ENCODE assay signal across 8 mouse cellular contexts in genomic region chr1:120264861-120265686, GRCm38 (mm10). TPM values are rescaled to one million over a fixed set of nuclear protein-coding genes. Genes with fewer than 3 reads are reported as not detected.
A peak's percentile ranks its signal among the peaks of the same experiment; 100 is the strongest.
DNase-seq lines count a peak whose midpoint lies in the region; ATAC-seq and TF ChIP-seq lines count a peak whose summit lies in the region.

No protein-coding gene starts in this region.

- peaks cover 3% of the 10 kb centered on the region; the same call in 1 of the 2 replicates for H3K4me1 ChIP-seq in bone marrow, adult 2 months (ENCODE audit: control insufficient read depth, insufficient read depth, low read length)
- peaks cover 21% of the 10 kb centered on the region for H3K4me1 ChIP-seq in embryonic facial prominence, embryonic 15.5 days
- no peaks in the 10 kb centered on the region for H3K4me1 ChIP-seq in kidney, embryonic 14.5 days (ENCODE audit: control insufficient read depth, insufficient read depth, low read length)
- peaks cover 16% of the 10 kb centered on the region; the same call in 1 of the 2 replicates for H3K4me1 ChIP-seq in limb, embryonic 14.5 days (ENCODE audit: control insufficient read depth, insufficient read depth, low read length)
- peaks cover 9% of the 10 kb centered on the region; the same call in 1 of the 2 replicates for H3K4me1 ChIP-seq in midbrain, embryonic 16.5 days (ENCODE audit: control insufficient read depth, insufficient read depth, low read length)

- H3K4me2 ChIP-seq in embryonic facial prominence, embryonic 15.5 days (replicated peaks), result peak overlapping the region; percentile 98
- H3K4me2 ChIP-seq in kidney, embryonic 14.5 days (replicated peaks; ENCODE audit: low read depth, low read length), result peak overlapping the region; percentile 98
- peak overlapping the region; percentile 82 for H3K4me2 ChIP-seq in limb, embryonic 14.5 days (replicated peaks; ENCODE audit: low read depth, low read length, severe bottlenecking)
- peak overlapping the region; percentile 99 for H3K4me2 ChIP-seq in midbrain, embryonic 16.5 days (ENCODE audit: low read length)

- peak; percentile 98 for DNase-seq in 416B (ENCODE audit: low read depth)
- peak; percentile 91 to 93 for DNase-seq in heart, adult 9 months (ENCODE audit: low spot score in 2 of 2)
- DNase-seq in limb, embryonic 14.5 days (ENCODE audit: low spot score), result peak; percentile 73
- DNase-seq in spleen, postnatal 10 days (ENCODE audit: low spot score in 2 of 2), result peak; percentile 87 to 93

- H3K27ac ChIP-seq in bone marrow, adult 2 months (ENCODE audit: control insufficient read depth, insufficient read depth, low read depth, low read length, poor library complexity), result peak overlapping the region; percentile 57
- no peak overlapping the region for H3K27ac ChIP-seq in embryonic facial prominence, embryonic 15.5 days (replicated peaks)
- H3K27ac ChIP-seq in kidney, embryonic 14.5 days (ENCODE audit: low read depth, low read length), result no peak overlapping the region
- H3K27ac ChIP-seq in limb, embryonic 14.5 days (replicated peaks; ENCODE audit: low read depth, low read length), result no peak overlapping the region
- no peak overlapping the region for H3K27ac ChIP-seq in midbrain, embryonic 16.5 days (ENCODE audit: low read length)

- ATAC-seq in embryonic facial prominence, embryonic 15.5 days (ENCODE audit: insufficient number of reproducible peaks, low FRiP score, low TSS enrichment, low read depth), result peak; percentile 86
- peak; percentile 92 for ATAC-seq in kidney, embryonic 14.5 days (ENCODE audit: low FRiP score, low TSS enrichment)
- ATAC-seq in limb, embryonic 14.5 days (ENCODE audit: low FRiP score, low read depth), result peak; percentile 78
- peak; percentile 82 for ATAC-seq in midbrain, embryonic 16.5 days

- TF ChIP-seq CTCF in bone marrow, adult 2 months (IDR thresholded peaks at IDR 0.05; ENCODE audit: control insufficient read depth, insufficient read depth, low read length), result peak; percentile 1; the same call in 1 of the 2 replicates

- TF ChIP-seq POLR2A in bone marrow, adult 2 months (IDR thresholded peaks at IDR 0.05; ENCODE audit: borderline replicate concordance, control insufficient read depth, low read depth, low read length), result peak; percentile 75; the same call in 1 of the 2 replicates
- no peak for TF ChIP-seq POLR2A in limb, embryonic 14.5 days (IDR thresholded peaks at IDR 0.05; ENCODE audit: borderline replicate concordance, extremely low read depth, insufficient read depth, insufficient read length)

- H3K9ac ChIP-seq in embryonic facial prominence, embryonic 15.5 days, result peak overlapping the region; percentile 47
- H3K9ac ChIP-seq in kidney, embryonic 14.5 days (ENCODE audit: low read depth, low read length), result peak overlapping the region; percentile 44
- peak overlapping the region; percentile 52 for H3K9ac ChIP-seq in limb, embryonic 14.5 days (ENCODE audit: low read depth, low read length, severe bottlenecking)
- peak overlapping the region; percentile 58 for H3K9ac ChIP-seq in midbrain, embryonic 16.5 days (ENCODE audit: low read depth, low read length)

- H3K9me3 ChIP-seq in embryonic facial prominence, embryonic 15.5 days (replicated peaks), result no peaks in the 10 kb centered on the region
- H3K9me3 ChIP-seq in kidney, embryonic 14.5 days (ENCODE audit: control insufficient read depth, low read length), result no peaks in the 10 kb centered on the region
- H3K9me3 ChIP-seq in limb, embryonic 14.5 days (ENCODE audit: control insufficient read depth, low read length), result no peaks in the 10 kb centered on the region
- no peaks in the 10 kb centered on the region for H3K9me3 ChIP-seq in midbrain, embryonic 16.5 days (replicated peaks; ENCODE audit: control insufficient read depth, low read length, poor library complexity, severe bottlenecking)

- no peaks in the 10 kb centered on the region for H3K27me3 ChIP-seq in embryonic facial prominence, embryonic 15.5 days
- no peaks in the 10 kb centered on the region; the same call in 1 of the 2 replicates for H3K27me3 ChIP-seq in kidney, embryonic 14.5 days (ENCODE audit: control insufficient read depth, insufficient read depth, low read length)
- no peaks in the 10 kb centered on the region for H3K27me3 ChIP-seq in limb, embryonic 14.5 days (ENCODE audit: control insufficient read depth, insufficient read depth, low read length)
- no peaks in the 10 kb centered on the region; the same call in 1 of the 2 replicates for H3K27me3 ChIP-seq in midbrain, embryonic 16.5 days (ENCODE audit: control insufficient read depth, insufficient read depth, low read depth, low read length)

- peak overlapping the region; percentile 95 for H3K4me3 ChIP-seq in bone marrow, adult 2 months (replicated peaks; ENCODE audit: control insufficient read depth, low read depth, low read length)
- H3K4me3 ChIP-seq in embryonic facial prominence, embryonic 15.5 days (replicated peaks), result peak overlapping the region; percentile 55
- peak overlapping the region; percentile 42 for H3K4me3 ChIP-seq in kidney, embryonic 14.5 days (ENCODE audit: low read length)
- H3K4me3 ChIP-seq in limb, embryonic 14.5 days (replicated peaks; ENCODE audit: low read length), result peak overlapping the region; percentile 52
- H3K4me3 ChIP-seq in midbrain, embryonic 16.5 days (ENCODE audit: low read depth, low read length), result peak overlapping the region; percentile 57

- H3K36me3 ChIP-seq in embryonic facial prominence, embryonic 15.5 days, result no peaks in the 10 kb centered on the region
- no peaks in the 10 kb centered on the region for H3K36me3 ChIP-seq in kidney, embryonic 14.5 days (ENCODE audit: control insufficient read depth, insufficient read depth, low read length)
- no peaks in the 10 kb centered on the region for H3K36me3 ChIP-seq in limb, embryonic 14.5 days (ENCODE audit: control insufficient read depth, insufficient read depth, low read length)
- H3K36me3 ChIP-seq in midbrain, embryonic 16.5 days (ENCODE audit: control insufficient read depth, insufficient read depth, low read length), result no peaks in the 10 kb centered on the region

- WGBS in bone marrow, adult 2 months, result under 1% methylated on average over 40 of the region's 40 CpGs
- 2% methylated on average over 40 of the region's 40 CpGs for WGBS in embryonic facial prominence, embryonic 15.5 days
- under 1% methylated on average over 33 of the region's 40 CpGs for WGBS in kidney, embryonic 14.5 days
- WGBS in limb, embryonic 14.5 days, result 3% methylated on average over 37 of the region's 40 CpGs
- 2% methylated on average over 40 of the region's 40 CpGs for WGBS in midbrain, embryonic 16.5 days

RNA-seq across cellular contexts. Expression of gene Steap3, which starts 7.4 kb away (rescaled TPM):
- polyA plus RNA-seq in bone marrow, adult 2 months (2011; ENCODE audit: insufficient read depth, insufficient read length, low replicate concordance, missing spikeins), result 9.4 and 16.2 TPM in 2 replicates
- polyA plus RNA-seq in embryonic facial prominence, embryonic 15.5 days (2015; fragmentation: Nextera tagmentation; extraction: Ambion mirVana), result 7.9 and 8.0 TPM in 2 replicates
- 2.1 and 2.2 TPM in 2 replicates for polyA plus RNA-seq in kidney, embryonic 14.5 days (2014; fragmentation: Nextera tagmentation; extraction: Ambion mirVana)
- 9.1 and 12.6 TPM in 2 replicates for polyA plus RNA-seq in limb, embryonic 14.5 days (2012; rRNA removed)
- 7.7 and 8.1 TPM in 2 replicates for polyA plus RNA-seq in limb, embryonic 14.5 days (2014; fragmentation: Nextera tagmentation; extraction: Ambion mirVana)
- polyA plus RNA-seq in midbrain, embryonic 16.5 days (2015; fragmentation: Nextera tagmentation; extraction: Ambion mirVana), result 2.7 and 3.7 TPM in 2 replicates

Comparison
In these comparisons a context has a peak if more than half of its experiments do, and no peak if none do; other contexts are left out.
1. H3K4me3 ChIP-seq: peak in every context shown above with its lines; median percentile 95 in bone marrow, adult 2 months; 57 in midbrain, embryonic 16.5 days; 55 in embryonic facial prominence, embryonic 15.5 days; 52 in limb, embryonic 14.5 days; 42 in kidney, embryonic 14.5 days.